Mouse (Mus musculus) left cerebral cortex, adult 11 months (tissue): Measurements from ENCODE around the gene Trit1.

Experiments
- DNase-seq: peaks from one replicate; pipeline ENCODE4 v3.0.0; 2022; ENCODE audit warnings: low spot score

The Trit1 gene

DNA sequence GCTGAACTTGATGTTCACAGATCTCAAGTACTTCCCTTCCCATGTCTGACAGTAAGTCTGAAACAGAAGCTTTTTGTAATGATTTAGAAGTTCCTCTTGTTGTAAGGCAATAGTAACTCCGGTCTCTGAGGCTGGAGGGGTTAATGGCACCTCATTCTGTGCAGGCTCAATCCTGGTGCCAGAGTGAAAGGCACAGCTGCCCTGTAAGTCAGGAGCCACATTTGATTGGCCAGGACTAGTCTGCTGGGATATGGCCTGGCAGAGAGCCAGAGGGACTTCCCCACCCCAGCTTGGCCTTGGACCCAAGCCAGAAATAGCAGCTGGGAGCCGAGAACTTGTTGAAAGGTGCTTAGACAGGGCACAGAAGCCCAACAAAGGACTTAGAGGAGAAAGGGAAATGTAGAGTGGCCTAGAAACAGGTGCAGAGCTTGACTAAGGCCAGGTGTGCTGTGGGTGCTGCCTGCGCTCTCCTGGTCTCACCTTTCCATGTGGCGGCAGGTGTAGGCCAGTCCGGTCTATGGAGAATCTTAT is 34.3 kb downstream of the Trit1 start:
- DNase-seq, result peak; percentile 40

DNA sequence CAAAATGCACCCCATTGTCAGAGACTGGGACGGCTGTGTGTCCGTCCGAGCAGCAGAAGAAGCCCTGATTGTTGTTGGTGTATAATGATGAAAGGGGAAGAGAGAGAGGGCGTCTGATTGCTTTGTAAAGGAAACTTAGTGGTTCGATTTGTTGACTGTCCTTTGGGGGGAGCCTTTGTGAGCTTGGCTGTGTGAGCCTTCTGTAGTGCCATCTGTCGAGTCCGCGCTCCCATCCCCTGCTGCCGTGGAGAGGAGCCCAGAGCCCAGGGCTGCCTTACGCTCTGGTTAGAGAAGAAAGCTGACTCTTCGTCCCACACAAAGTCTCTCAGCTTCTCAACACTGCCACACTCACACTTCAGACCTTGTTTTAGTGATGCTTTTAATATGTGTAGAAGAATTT is 36.8 kb downstream of the Trit1 start:
- peak; percentile 41 for DNase-seq

DNA sequence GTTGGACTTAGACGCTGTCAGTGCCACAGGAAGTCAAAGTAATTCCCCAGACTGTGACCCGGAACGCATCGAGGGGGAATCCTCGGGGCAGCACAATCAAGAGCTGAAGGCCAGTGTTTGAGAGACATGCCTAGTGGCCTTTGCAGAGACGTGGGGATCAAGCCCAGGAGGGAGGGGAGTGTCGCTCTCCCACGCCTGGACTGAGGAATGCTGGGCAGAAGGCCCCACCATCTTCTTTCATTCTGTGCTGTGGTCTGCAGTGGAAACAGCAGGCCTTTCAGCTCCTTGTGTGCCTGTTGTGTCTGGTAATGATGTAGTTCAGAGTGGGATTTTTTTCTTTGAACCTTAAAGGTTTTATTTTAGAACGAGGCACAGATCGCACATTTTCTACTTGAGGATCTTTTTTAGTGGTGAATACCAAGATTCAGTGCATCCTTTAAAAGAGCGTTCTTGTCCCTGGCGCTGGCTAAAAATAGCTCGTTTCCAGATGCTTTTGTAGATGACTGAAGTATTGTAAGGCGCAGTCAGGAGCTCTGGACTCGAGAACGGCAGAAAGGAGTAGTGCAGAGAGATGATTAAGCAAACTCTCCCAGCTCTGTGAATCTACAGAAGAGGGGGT is 37.9 kb downstream of the Trit1 start:
- DNase-seq, result peak; percentile 62

DNA sequence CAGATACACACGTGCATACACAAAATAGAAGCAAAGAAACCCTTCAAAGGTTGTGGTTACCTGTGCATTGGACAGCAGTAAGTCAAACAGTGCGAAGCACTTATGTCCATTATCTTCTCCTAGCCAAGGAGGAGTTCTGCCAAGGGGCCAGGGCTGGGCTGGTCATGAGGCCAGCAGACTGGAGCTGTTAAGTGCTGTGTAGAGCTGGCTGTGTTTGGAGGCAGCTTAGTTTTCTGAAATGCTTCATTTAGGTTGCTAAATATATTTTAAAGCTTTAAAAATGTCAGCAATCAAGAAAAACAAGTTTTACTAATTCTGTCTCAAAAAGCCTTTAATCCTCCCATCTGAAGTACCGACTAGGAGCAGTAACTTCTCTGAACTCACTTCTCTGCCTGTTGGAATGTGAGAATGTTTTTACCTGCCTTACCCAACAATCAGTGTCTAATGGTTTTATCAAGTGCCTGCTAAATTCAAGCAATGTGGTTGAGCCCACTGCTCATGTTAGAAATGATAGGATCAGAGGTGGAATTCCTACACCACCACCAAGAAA is 40.2 kb downstream of the Trit1 start:
- no peak for DNase-seq

DNA sequence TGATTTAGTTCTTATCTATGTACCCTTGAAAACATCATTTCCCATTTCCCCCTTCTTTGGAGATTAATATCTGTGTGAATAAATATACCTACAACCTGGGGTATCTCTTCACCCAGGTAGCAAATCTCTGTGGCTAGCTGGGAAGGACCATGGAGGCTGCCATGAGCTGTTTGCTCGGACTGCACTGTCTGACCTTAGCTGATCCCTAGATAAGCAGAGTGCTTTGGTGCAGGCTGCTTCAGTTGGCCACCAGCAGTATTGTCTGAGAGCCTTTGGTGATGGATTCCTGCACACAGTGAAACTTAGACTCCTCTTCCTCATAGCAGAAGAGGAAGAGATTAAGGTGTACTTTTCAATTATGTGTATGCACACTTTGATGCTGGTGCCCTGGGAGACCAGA is 41.6 kb downstream of the Trit1 start:
- no peak for DNase-seq

DNA sequence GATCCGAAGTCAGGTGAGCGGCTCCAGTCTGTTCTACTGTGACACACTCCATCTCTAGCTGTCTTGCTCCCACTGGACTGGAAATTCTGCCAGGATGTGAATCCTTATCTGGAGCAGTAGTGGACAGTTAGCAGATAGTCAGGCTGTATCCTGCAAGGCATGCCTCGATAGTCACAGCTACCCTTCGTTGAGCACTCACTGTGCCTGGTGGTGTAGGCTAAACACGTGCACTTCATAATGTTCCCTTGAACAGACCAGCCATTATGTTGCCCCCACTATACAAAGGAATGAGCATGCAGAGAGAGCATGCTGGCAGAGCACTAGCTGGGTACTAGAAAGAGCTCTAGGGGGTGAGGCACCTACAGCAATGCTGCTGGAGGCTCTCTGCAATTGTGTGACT is 45.3 kb downstream of the Trit1 start:
- no peak for DNase-seq

DNA sequence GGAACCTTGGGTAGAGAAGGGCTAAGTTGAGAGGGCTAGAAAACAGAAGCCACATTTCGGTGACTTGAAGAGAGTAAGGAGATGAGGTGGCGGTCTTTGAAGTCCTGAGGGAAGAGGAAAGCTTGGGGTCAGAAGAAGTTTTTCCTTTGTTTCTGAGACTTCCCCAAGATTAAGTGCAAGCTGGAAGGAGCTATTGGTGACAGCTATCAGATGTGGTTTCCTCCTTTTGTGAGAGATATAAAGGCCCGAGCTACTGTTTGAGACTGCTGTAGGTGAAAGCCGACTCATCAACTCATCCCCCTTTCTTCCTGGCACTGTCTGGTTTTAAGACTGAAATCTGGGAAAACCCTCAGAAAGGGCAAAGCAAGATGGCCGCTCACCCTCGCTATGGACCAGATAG is 52.2 kb downstream of the Trit1 start:
- DNase-seq, result no peak

DNA sequence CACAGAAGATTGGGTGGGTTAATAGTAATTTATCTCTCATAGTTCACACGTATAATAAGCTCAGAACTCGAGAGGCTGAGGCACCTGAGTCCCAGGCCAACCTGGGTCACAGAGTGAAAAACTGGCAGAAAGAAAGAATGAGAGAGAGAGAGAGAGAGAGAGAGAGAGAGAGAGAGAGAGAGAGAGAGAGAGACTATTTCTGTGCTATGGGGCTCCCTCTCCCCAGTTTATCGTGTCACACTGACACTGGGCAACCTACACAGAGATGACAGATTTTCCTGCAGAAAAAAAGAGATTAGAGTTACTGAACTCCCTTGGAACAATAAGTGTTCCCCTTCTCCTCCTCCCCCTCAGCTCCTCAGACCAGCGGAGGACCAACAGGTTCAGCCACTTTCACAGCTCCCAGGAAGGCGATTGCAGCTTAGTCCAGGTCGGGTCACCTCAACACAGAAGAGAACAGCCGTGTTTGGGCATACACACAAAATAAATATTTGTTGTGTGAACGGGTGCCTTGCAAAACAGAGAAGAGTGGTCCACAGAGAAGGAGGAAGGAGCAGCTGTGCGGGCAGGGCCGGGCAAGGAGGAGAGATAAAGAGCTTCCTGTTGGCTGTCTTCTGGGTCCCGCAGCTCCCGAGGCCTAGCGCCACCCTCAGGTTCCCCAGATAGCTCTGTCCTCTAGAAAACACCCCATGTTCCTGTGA is 55.0 kb downstream of the Trit1 start:
- no peak for DNase-seq

DNA sequence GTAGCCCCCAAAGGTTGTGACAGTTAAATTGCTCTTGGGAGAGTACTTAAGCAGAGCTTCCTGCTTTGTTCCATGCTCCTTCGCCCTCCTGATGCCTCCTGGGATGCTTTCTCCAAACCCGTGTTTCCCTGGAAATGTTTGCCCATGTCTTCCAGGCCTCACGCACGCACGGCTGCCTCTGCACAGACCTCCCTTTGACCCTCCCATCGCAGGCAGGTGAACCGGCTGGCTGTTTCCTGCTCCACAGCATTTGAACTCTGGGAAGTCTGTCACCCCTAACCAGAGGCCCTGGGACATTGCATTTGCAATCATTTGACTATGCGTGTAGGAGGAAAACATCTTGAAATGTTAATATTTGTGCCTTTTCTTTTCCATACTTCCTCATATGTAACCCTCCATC is 60.5 kb downstream of the Trit1 start:
- no peak for DNase-seq

DNA sequence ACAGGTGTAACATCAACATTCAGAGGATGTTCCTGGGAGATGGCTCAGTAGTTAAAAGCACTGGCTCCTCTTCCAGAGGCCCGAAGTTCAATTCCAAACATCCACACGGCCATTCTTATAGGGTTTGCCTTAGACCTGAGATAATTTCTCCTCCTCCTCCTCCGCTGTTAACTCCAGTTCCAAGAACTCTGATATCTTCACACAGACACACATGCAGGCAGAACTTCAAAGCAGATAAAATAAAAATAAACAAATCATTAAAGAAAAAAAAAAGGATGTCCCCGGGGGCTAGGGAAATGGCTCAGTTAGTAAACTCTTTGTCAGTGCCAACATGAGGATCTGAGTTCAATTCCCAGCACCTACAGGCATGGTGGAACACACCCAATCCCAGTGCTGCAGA is 61.8 kb downstream of the Trit1 start:
- no peak for DNase-seq

DNA sequence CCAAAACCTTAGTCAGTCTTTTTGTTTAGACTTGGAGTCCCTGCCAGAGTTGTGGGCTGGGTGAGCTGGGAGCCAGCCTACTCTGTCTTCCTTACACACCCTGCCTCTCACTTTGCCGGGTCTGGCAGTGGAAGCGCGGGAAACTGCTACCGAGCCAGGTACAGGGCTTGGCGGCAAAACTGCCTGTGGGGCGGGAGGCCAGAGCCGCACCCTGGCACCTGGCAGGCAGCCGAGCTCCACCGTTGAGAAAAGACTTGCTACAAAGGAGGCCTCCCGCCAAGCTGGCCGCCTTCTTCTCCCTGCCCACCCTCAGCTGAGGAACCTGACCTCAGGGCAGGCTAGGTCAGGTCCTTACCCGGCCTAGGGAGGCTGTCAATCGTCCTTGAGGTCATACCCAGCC is 64.4 kb downstream of the Trit1 start:
- DNase-seq, result no peak

DNA sequence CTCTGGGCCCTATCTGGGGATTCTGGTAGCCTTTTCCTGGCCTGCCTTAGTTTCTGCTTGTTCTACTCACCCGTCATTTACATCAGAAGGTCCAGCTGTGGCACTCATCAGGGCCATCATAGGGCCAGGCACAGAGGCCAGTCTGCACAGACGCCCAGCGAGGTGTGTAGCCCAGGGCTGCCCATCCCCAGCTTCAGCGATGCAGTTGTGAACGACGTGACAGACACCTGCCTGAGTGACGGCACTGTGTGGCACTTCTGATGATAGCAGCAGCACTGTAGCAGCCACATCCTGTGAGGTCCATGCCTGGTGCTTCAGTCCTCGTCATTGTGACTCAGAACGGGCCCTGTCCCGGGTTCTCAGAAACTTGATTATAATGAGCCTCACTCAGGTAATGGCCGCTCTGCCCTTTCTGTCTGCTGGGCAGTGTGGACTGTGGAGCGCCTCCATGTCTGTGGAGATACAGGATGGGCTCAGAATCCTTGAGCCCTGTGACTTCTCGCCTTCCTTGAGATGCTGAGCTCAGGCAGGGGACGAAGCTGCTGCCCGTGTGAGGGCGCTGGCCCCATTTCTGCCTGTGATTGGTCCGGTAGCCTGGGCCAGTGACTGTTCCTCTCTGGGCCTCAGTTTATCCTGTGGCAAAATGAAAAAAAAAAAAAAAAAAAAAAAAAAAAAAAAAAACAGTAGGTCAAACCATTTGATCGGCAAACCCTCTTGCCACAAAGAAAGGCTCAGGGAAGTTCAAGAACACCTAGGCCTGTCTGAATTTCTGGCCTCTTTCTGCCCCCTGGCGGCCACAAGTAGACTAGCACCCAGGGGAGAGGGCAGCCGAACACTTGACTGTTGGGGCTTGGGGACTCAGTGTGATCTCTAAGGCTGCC is 66.1 kb downstream of the Trit1 start:
- no peak for DNase-seq

DNA sequence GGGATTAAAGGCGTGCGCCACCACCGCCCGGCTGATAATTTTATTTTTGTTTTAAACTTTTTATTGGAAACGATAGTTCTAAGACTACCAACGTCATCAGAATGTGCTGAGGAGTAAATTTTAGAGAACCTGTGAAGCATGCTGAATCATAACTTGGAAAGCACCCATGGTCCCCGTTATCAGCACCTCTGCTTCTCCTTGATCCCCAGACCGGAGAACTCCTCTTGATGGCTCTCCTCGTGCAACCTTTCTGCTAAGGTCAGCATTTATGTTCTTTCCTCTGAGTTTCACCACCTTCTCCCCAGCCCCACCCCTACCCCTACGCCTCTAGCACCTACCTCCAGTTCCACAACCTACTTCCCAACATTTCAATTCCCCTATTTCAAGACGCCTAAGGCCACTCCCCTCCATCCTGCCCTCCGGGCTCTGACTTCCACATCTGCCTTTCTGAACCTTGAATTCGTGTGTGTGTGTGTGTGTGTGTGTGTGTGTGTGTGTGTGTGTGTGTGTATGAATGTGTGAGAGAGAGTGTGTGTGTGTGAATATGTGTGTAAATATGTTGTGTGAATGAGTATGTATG is 67.0 kb downstream of the Trit1 start:
- DNase-seq, result no peak

DNA sequence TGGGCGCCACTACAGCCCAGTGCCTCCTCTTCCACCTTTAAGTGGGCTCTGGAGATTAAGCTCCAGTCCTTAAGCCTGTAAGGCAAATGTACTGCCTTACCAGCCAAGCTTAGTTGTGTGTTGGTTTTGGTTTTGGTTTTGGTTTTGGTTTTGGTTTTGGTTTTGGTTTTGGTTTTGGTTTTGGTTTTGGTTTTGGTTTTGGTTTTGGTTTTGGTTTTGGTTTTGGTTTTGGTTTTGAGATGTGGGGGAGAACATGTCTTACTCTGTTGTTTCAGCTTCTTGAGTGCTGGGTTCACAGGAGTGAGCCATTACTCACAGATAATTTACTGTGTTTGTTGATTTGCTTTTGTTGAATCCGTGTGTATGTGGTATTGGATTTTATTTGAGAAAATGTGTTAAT is 68.9 kb downstream of the Trit1 start:
- no peak for DNase-seq

DNA sequence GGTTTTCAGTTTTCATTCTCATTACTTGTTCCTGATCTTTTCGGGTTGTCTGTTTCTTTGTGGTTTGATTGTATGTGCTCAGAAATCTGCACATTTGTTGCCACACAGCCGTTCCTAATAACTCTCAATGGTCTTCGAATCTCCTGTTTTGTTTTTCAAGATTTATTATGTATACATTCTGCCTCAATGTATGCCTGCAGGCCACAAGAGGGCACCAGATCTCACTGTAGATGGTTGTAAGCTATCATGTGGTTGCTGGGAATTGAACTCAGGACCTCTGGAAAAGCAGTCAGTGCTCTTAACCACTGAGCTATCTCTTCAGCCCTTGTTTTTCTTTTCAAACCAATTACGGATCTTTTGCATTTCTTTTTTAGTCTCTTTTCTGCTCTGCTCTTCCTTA is 70.0 kb downstream of the Trit1 start:
- no peak for DNase-seq

DNA sequence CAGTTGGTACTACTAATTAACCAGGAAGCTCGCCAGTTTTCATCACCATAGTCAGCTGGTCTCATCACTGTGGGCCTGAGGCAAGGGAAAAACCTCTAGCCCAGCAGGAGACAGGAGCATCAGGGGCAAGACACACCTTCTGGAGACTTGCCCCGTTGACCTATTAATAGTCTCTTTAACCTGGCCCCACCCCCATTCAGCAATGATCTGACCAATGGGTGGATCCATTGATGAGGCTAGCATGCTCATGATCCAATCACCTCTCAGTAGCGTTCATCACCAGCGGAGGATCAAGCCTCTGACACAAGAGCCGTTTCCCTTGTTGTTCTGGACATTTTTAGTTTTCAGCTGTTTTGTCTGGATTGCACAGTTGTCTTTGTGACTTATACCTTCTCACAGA is 76.2 kb downstream of the Trit1 start:
- no peak for DNase-seq

DNA sequence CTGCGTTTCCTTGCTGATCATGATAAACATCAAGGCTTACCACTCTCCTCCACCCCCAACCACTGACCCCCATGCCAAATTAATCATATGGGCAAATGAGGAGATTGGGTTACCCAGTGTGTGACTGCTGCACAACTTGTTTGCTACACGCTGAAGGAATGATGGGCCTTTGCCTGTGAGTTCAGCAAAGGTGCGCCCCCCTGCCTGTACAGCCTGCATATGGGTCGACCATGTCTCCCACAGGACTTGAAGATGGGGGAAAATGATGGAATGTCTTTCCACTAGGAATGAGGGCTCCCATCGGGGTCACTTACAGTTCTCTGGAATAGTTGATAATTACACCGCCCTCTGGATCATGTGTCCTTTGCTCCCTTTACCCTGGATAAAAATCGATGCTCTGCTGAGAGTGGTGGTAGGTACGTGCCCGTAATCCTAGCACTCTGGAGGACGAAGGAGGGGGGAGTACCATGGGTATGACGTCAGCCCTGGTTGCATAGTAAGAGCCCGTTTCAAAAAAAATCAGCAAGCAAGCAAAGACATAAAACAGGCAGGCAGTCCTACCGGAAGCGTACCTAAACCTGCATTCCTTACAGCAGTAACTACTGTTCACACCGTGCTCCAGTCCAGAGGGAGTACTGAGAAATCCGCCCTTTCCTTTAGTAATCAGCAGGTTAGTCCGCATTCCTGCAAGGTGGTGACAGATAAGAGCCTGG is 76.8 kb downstream of the Trit1 start:
- no peak for DNase-seq

DNA sequence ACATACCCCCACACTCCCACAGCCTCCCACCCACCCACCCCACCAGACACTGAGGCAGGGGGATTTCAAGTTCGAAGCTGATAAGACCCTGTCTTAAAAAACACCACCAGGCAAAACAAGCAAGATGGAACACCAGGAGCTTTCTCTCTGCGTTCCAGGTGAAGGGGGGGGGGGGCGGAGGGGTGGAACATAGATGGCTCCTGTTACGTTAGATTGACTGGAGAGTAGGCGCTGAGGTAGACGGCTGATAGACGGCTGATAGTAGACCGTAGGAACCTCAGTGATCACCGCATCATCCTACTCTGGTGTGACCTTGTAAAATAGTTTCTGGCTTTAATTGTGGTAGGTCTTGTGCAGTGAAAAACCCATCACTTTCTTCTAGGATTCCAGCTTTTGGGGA is 77.5 kb downstream of the Trit1 start:
- no peak for DNase-seq
